Mouse (Mus musculus): ENCODE results near the gene Rpl22.

DNA sequence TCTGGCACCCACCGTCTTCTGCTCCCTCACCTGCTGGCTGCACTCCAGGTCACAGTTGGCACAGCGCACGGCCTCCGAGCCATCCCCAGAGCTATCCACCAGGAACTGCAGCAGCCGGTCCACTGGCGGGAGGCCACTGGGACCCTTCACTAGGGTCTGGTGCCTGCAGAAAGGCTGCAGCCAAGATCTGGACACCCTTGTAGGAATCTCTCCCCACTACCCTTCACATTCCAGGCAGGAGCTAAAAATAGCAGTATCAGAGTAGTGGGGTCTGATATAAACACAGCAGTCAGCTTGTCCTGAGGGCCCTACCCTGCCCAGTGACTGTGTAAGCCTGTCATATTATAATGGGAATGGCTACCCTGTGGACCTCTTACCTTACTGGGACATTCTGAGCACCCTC lies 7.9 kb upstream of the Rpl22 start:
- no peak for TF ChIP-seq CTCF (IDR thresholded peaks at IDR 0.05; ENCODE audit: low read depth)
- TF ChIP-seq EP300 (optimal IDR thresholded peaks at IDR 0.05) = no peak
